Mouse (Mus musculus) hindbrain, embryonic 10.5 days (tissue): ENCODE measurements around the gene Slc25a25. TPM values are rescaled to one million over a fixed set of nuclear protein-coding genes. Genes with fewer than 3 reads are reported as not detected.

Experiments used
- DNase-seq: peaks from one replicate; pipeline ENCODE4 v3.0.0-alpha.2; 2017; ENCODE audit warnings: low spot score
- H3K27ac ChIP-seq: fragments of 300-500 bp; sonication (generic); 2 replicates; pipeline ENCODE4 v1.5.1; 2016; ENCODE audit warnings: mild to moderate bottlenecking, moderate library complexity
- H3K27me3 ChIP-seq: fragments of 300-500 bp; sonication (generic); 2 replicates; pipeline ENCODE4 v1.6.1; 2016; ENCODE audit warnings: mild to moderate bottlenecking; ENCODE audit not compliant: poor library complexity, insufficient read depth, severe bottlenecking
- H3K36me3 ChIP-seq: fragments of 300-500 bp; sonication (generic); 2 replicates; pipeline ENCODE4 v1.6.1; 2016; ENCODE audit warnings: mild to moderate bottlenecking, moderate library complexity
- H3K4me1 ChIP-seq: fragments of 300-500 bp; sonication (generic); replicated peaks from 2 replicates; pipeline ENCODE4 v1.6.1; 2016; ENCODE audit warnings: mild to moderate bottlenecking
- H3K4me3 ChIP-seq: fragments of 300-500 bp; sonication (generic); 2 replicates; pipeline ENCODE4 v1.5.1; 2016; ENCODE audit warnings: mild to moderate bottlenecking, moderate library complexity
- H3K9me3 ChIP-seq: fragments of 300-500 bp; sonication (generic); 2 replicates; pipeline ENCODE4 v1.6.1; 2016; ENCODE audit warnings: mild to moderate bottlenecking, moderate library complexity
- WGBS: fragments of 180-500 bp; shearing (Covaris S2); methylation state at CpG from one replicate; pipeline ENCODE4 v1.1.7; 2016; 5-methylcytosine and 5-hydroxymethylcytosine counted together
- polyA plus RNA-seq: library from polyadenylated mRNA; unstranded; fragments of >200 nt; fragmentation: Nextera tagmentation; extraction: Ambion mirVana; gene quantifications from 2 replicates; pipeline ENCODE4 v1.2.1, GENCODE M21; 2016

Slc25a25 gene
- polyA plus RNA-seq, 1 experiment from 2014 or later = 34.4 TPM

- DNase-seq = no peak
- Histone ChIP-seq H3K36me3 (peaks cover 61% of the 10 kb centered on the region), H3K4me3 (no peak overlapping the region), H3K9me3 (no peaks in the 10 kb centered on the region), H3K27ac (no peak overlapping the region), H3K27me3 (no peaks in the 10 kb centered on the region), H3K4me1 (peaks cover 31% of the 10 kb centered on the region)
- WGBS = 86% methylated on average over 6 of the region's 6 CpGs
Measured at GRCm38 (mm10) chr2:32420647-32421046, 30.6 kb downstream of the Slc25a25 start.

- Histone ChIP-seq H3K4me3 (no peak overlapping the region), H3K27ac (no peak overlapping the region), H3K36me3 (peaks cover 66% of the 10 kb centered on the region), H3K9me3 (no peaks in the 10 kb centered on the region), H3K4me1 (peaks cover 27% of the 10 kb centered on the region), H3K27me3 (no peaks in the 10 kb centered on the region)
- 89% methylated on average over 12 of the region's 12 CpGs for WGBS
- no peak for DNase-seq
Measured at GRCm38 (mm10) chr2:32420066-32420608, 31.1 kb downstream of the Slc25a25 start.

GRCm38 (mm10) chr2:32419359-32419758 is 31.9 kb downstream of the Slc25a25 start:
- H3K36me3 ChIP-seq = peaks cover 74% of the 10 kb centered on the region
- no peak for DNase-seq

GRCm38 (mm10) chr2:32418430-32419151 is 32.7 kb downstream of the Slc25a25 start:
- 90% methylated on average over 12 of the region's 12 CpGs for WGBS
- Histone ChIP-seq H3K4me3 (no peak overlapping the region), H3K4me1 (peaks cover 11% of the 10 kb centered on the region), H3K27ac (no peak overlapping the region), H3K9me3 (no peaks in the 10 kb centered on the region), H3K27me3 (no peaks in the 10 kb centered on the region), H3K36me3 (peaks cover 82% of the 10 kb centered on the region)
- DNase-seq = no peak

More at GRCm38 (mm10) chr2:32419359-32419758, 31.9 kb downstream of the Slc25a25 start:
- 97% methylated on average over 3 of the region's 3 CpGs for WGBS
- Histone ChIP-seq H3K4me3 (no peak overlapping the region), H3K4me1 (peaks cover 19% of the 10 kb centered on the region), H3K27me3 (no peaks in the 10 kb centered on the region), H3K27ac (no peak overlapping the region), H3K9me3 (no peaks in the 10 kb centered on the region)

GRCm38 (mm10) chr2:32417486-32417885 is 33.8 kb downstream of the Slc25a25 start:
- Histone ChIP-seq H3K4me3 (no peak overlapping the region), H3K27ac (no peak overlapping the region), H3K9me3 (no peaks in the 10 kb centered on the region), H3K36me3 (peaks cover 82% of the 10 kb centered on the region), H3K27me3 (no peaks in the 10 kb centered on the region), H3K4me1 (no peaks in the 10 kb centered on the region)
- 95% methylated on average over 8 of the region's 8 CpGs for WGBS
- no peak for DNase-seq

- Histone ChIP-seq H3K4me3 (no peak overlapping the region), H3K9me3 (no peaks in the 10 kb centered on the region), H3K27me3 (no peaks in the 10 kb centered on the region), H3K4me1 (no peaks in the 10 kb centered on the region), H3K27ac (no peak overlapping the region), H3K36me3 (peaks cover 80% of the 10 kb centered on the region)
- WGBS = 87% methylated on average over 2 of the region's 2 CpGs
- DNase-seq = no peak
Measured at GRCm38 (mm10) chr2:32416556-32416955, 34.7 kb downstream of the Slc25a25 start.

GRCm38 (mm10) chr2:32415801-32416200 is 35.4 kb downstream of the Slc25a25 start:
- 96% methylated on average over 12 of the region's 12 CpGs for WGBS
- no peak overlapping the region for H3K4me3 ChIP-seq
- H3K4me1 ChIP-seq = no peaks in the 10 kb centered on the region
- H3K27me3 ChIP-seq = no peaks in the 10 kb centered on the region
- DNase-seq = no peak
- no peak overlapping the region for H3K27ac ChIP-seq
- H3K36me3 ChIP-seq = peaks cover 73% of the 10 kb centered on the region
- H3K9me3 ChIP-seq = no peaks in the 10 kb centered on the region

GRCm38 (mm10) chr2:32413936-32414335 is 37.3 kb downstream of the Slc25a25 start:
- H3K36me3 ChIP-seq = peaks cover 54% of the 10 kb centered on the region
- DNase-seq = no peak

GRCm38 (mm10) chr2:32412742-32413531 is 38.3 kb downstream of the Slc25a25 start:
- DNase-seq = no peak
- 92% methylated on average over 6 of the region's 6 CpGs for WGBS

More at GRCm38 (mm10) chr2:32413936-32414335, 37.3 kb downstream of the Slc25a25 start:
- WGBS = 68% methylated on average over 5 of the region's 5 CpGs
- Histone ChIP-seq H3K4me3 (no peak overlapping the region), H3K27ac (no peak overlapping the region), H3K9me3 (no peaks in the 10 kb centered on the region), H3K27me3 (no peaks in the 10 kb centered on the region), H3K4me1 (peaks cover 5% of the 10 kb centered on the region; the same call in 1 of the 2 replicates)

GRCm38 (mm10) chr2:32411407-32411806 is 39.8 kb downstream of the Slc25a25 start:
- Histone ChIP-seq H3K27ac (no peak overlapping the region), H3K27me3 (no peaks in the 10 kb centered on the region), H3K4me3 (no peak overlapping the region), H3K9me3 (no peaks in the 10 kb centered on the region), H3K4me1 (peaks cover 12% of the 10 kb centered on the region; the same call in 1 of the 2 replicates), H3K36me3 (peaks cover 29% of the 10 kb centered on the region)
- no peak for DNase-seq
- 88% methylated on average over 7 of the region's 7 CpGs for WGBS

More at GRCm38 (mm10) chr2:32412742-32413531, 38.3 kb downstream of the Slc25a25 start:
- Histone ChIP-seq H3K9me3 (no peaks in the 10 kb centered on the region), H3K36me3 (peaks cover 44% of the 10 kb centered on the region), H3K4me3 (no peak overlapping the region), H3K4me1 (peaks cover 12% of the 10 kb centered on the region; the same call in 1 of the 2 replicates), H3K27me3 (no peaks in the 10 kb centered on the region), H3K27ac (no peak overlapping the region)

- no peaks in the 10 kb centered on the region for H3K9me3 ChIP-seq
- no peaks in the 10 kb centered on the region for H3K27me3 ChIP-seq
- no peak overlapping the region for H3K4me3 ChIP-seq
- peaks cover 2% of the 10 kb centered on the region for H3K36me3 ChIP-seq
- 69% methylated on average over 25 of the region's 25 CpGs for WGBS
- H3K4me1 ChIP-seq = peaks cover 12% of the 10 kb centered on the region; the same call in 1 of the 2 replicates
- H3K27ac ChIP-seq = peak overlapping the region; percentile 69
- DNase-seq = peak; percentile 41
Measured at GRCm38 (mm10) chr2:32408429-32409424, 42.5 kb downstream of the Slc25a25 start.
